Mouse (Mus musculus): ENCODE results near the gene Mastl.

Gene Mastl

DNA sequence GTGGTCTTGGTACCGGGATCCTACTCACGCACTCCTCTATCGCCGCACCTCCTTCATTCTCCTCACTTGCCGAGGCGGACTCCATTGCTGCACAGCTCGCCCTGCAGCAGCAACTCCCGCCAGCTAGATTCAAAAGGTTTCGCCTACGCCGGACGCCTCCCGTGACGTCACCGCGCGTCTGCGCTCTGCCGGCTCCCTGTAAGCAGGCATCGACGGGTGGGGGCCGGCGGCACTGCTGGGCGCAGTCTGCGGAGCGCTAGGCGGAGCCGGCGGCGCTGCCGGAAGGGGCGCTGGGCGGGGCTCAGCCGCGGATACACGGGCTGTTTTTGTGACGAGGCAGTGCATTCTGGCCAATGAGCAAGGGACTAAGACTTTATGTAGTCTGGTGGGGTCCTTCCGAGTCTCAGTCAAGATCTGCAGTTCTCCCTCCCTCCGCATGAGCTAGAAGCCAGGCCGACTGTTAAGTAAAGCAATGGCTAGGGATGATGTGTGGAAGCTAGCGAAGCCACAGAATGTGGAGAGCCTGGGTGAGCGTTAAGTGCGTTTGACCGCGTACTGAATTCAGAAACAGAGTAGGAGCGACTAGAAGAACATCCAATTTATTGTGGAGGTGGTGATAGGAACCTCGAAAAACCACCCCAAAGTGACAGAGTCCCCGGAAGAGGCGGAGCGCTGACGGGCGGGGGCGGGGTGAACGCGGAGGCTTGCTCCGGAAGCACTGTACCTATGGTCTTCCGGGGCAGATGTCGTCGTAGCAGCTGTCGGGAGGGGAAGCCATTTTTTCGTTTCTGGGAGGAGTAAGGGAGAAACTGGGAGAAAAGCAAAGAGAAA lies at the start of gene Mastl, which contains the start of gene Yme1l1:
Mastl (minus strand) TSS at position 248 of the 831 bp plus-strand sequence.
Yme1l1 (plus strand) TSS at position 593 of the 831 bp plus-strand sequence.
- peak; percentile 99 for DNase-seq

DNA sequence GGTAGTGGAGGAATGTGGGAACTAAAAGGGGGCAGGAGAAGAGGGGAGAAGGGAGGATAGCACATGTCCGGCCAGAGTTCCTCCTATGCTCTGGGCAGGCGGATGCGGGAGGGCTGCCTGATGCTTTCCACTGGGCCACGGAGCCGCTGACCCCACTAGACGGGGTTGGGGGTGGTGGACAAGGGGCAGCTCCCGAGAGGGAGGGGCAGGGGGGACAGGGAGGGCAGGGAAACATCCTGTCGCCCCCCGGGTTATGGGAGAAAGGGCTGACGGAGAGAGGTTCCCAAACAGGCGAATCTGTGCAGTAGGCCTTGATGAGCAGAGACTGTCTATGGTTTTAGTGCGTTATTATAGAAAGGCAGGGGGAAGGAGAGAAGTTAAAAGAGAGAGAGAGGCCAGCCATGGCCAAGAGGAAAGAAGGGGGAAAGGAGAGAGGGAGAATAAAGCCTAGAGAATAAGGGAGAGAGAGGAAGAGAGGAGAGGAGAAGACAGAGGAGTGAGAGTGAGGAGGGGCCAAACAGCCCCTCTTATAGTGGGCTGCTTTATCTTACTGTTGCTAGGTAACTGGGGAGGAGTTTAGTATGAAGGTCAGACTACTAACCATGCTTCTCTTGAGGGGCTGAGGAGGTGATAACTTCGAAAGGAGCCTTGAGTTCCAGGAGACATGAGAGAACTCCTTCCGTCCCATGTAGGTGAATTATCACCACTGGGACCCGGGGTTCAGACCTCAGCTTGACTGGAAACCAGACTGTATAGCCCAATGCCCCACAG lies 47.3 kb upstream of the Mastl start:
- DNase-seq, result no peak

DNA sequence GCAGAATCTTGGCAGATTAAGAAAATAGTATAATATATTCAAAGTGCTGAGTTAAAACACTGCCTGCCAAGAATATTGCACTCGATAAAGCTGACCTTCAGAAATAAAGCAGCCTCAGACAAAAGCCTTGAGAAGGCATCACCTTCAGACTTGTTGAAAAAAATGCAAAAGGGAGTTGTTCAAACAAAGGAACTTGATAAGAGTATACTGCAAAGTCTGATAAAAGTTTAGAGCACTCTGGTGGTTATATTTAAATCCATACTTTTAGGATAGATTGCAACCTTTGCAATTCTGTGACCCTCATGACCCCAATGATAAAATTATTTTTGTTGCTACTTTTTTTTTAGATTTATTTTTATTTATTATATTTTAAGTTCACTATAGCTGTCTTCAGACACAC lies 45.2 kb upstream of the Mastl start:
- DNase-seq, result no peak

DNA sequence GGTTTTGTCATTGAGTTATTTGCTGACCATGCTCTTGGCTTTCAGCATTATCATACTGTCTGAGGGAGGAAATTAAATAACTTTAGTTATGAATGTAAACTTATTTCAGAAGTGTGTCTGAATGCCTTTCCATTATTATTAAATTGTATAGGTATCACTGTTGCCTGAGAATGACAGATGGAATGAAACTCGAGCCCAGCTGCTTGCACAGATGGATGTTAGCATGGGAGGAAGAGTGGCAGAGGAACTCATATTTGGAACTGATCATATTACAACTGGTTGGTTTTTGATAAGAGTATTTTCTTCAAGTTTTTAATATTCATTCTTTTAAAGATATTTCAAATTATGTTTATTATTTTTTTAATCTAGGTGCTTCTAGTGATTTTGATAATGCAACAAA lies 38.5 kb upstream of the Mastl start:
- DNase-seq, result no peak

DNA sequence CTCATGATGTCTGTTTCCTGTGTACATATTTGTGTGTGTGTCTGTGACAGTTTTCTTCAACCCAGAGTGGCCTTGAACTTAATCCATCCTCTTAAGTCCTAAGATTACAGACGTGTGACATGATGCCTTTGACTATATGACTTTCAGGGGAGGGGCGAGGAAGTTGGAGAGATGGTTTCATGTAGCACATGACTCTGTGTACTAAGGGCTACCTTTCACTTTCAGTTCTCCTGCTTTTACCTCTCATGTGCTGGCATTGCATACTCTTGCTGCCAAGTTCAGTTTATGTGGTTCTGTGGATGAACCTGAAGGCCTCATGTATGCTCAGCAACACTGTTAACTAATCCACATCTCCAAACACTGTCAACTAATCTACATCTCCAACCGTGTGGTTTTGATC lies 16.5 kb upstream of the Mastl start:
- DNase-seq, result no peak

DNA sequence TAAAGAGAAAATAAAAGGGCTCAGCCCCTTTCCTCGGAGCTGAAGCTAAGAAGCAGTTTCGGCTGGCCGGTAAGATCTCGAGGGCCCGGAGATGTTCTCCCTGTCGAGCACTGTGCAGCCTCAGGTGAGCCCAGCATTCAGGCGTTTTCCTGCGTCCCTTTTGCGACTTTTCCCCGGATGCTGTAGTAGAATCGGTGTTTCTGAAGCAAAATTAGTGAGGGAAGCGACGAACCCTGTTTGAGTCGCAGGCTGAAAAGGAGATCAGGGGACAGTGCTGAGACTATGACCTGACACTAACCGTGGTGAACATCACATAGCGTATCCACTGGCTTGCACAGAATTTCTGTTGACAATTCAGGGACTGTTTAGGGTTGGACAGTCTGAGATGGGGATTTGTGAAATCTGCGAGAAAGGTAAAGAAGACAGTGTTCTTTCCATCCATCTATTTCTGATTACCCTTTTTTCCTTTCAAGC lies 821 bp upstream of the Mastl start:
- no peak for DNase-seq

DNA sequence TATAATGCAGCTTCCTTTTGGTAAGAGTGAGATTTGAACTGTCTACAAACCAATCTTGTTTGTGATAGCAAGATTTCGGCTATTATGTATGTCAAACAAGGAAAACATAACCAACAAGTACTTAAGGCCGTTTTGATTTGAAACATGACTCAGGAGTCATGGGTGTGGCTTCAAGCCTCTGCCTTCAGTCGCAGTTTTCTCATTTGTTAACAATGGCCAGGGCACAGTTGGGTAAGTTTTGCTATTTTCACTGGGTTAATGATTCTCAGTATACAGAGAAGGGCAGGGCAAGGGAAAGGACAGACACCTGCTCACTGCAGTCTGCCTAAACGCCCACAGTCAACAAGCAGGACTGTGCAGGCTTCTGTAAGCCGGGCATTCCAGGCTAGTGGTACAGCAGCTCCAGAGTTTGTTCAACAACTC lies 614 bp downstream of the Mastl start:
- DNase-seq, result no peak

DNA sequence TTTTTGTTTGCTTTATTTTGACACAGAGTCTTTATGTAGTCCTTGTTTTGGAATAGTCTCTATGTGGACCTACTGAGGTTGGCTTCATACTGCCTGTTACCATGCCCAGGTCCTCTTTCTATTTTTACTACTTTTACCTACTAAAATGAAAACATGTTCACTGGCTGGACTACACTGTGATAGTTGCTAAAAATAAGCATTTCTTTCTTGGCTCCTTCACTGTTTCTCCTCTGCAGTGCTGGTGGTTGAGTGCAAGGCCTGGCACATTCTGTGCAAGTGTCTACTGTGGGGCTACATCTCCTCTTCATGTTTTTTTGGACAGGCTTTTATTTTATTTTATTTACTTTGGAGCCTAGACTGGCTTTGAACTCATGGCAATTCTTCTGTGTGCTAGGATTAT lies 36.3 kb downstream of the Mastl start:
- no peak for DNase-seq

DNA sequence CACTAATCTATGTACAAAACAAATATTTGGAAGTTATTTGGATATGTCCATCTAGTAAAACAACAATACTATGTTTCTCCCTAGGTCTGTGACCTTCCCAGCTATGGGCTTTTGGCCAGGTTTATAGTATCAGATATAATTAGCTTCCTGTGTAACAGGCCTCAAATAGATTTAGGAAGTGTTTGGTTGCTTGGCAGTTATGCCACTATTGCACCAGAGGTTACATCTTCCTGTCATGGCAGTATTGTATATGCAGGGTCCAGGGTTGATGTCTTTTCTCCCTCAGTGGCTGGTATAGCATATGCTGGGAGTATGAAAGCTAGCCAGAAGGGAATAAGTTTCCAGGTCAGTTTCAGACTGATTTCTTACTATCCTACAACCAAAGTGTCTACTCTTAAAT lies 53.6 kb downstream of the Mastl start:
- no peak for DNase-seq

DNA sequence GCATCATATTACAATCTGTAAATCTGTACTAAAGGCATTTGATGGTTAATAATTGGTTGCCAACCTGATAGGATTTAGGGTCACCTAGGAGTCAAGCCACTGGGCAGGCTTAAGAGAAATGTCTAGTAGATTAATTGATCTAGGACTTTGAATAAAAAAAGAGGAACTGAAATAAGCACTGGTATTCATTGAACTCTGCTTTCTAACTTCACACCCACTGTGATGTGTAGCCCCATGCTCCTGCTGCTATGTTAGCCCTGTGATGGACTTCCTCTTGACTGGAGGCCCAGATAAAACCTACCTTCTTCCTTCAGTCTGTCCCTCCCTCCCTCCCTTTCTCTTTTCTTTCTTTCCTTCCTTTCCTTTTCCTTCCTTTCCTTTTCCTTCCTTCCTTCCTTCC lies 58.8 kb downstream of the Mastl start:
- DNase-seq, result no peak

DNA sequence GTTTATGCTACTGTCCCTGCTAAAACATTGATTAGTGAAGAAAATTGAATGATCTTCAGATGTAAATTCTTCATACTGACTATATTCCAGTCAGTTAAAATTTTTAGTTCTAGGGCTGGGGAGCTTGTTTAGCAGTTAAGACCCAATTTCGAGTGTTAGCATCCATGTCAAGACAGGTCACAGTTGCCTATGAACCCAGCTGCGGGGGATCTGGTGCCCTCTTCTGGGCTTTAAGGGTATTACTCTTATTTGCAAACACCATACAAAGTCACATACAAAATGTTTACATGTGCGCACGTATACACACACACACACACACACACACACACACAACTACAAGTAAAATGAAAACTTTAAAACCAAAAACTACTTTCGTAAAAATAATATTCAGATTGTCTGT lies 63.6 kb downstream of the Mastl start:
- no peak for DNase-seq

DNA sequence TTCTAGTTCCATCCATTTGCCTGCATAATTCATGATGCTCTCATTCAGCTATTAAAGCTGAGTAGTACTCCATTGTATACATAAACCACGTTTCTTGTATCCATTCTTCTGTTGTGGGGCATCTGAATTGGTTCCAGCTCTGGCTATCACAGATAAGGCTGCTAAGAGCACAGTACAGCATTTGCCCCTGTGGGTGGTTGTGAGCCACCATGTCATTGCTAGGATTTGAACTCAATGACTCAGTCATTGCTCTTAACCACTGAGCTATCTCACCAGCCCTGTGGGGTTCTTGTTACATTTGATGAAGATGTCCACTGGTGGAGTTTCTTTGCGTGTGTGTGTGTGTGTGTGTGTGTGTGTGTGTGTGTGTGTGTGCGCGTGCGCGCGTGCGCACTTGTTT lies 71.3 kb downstream of the Mastl start:
- DNase-seq, result no peak

DNA sequence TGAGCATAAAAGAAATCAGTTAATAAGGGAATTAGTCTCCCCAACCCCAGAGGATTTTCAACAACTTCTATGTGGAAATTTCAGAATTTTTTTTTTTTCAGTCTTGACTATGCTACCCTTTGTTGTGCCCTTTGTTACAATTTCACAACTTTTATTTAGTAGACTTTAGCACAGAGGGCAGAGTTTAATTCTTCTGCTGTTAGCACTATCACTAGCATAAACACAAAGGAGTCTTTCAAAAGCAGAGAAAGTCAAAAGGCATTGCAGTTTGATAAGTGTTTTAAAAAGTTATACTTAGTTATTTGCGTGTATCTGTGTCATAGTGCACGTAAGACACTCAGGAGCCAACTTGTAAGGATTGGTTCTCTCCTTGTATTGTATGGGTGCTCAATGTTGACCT lies 77.2 kb downstream of the Mastl start:
- no peak for DNase-seq

DNA sequence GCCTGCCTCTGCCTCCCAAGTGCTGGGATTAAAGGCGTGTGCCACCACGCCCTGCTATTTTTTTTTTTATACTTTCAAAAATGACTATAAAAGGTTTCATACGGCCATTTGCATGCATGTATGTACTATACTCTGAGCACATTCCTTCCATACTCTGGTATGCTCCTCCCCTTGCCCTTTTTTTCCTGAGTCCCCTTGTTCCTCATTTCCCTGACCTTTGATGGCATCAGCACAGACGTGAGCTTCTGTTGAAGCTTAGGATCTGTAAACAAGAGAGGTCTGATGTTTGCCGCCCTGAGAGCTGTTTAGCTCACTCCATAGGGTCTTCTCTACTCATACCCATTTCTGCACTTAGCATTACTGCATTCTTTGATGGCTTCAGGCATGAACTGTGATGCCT lies 78.1 kb downstream of the Mastl start:
- DNase-seq, result no peak

DNA sequence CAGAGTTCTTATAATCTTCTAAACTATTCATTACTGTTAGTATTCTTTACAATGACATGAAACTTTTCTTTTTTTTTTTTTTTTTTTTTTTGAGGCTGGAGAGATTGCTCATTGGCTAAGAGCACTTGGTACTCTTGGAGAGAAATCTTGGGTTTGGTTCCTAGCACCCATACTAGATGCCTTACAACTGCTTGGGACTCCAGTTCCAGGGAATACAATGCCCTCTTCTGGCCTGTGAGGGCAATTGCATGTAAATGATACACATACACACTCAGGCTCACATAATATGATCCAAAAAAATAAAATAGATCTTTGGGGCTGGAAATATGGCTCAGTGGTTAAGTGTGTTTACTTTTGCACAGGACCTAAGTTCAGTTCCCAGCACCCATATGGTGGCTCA lies 79.0 kb downstream of the Mastl start:
- DNase-seq, result no peak

DNA sequence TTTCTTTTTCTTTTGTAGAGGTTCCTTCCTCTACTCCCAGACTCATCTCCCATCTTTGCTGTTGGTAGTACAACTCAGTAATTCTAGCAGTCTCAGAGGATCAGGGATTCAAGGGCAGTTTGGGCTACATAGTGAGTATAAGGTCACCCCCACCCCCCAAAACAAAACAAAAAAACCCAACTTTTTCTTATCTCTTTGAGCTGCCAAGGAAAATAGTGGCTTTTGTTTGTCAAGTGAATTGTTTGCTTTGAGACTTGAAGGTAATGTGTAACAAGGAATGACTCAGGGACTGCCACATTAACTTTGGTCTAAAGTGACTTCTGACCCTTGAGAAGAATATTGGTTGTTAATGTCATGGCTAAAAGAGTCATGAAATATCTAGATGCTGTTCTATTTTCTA lies 80.0 kb downstream of the Mastl start:
- no peak for DNase-seq

DNA sequence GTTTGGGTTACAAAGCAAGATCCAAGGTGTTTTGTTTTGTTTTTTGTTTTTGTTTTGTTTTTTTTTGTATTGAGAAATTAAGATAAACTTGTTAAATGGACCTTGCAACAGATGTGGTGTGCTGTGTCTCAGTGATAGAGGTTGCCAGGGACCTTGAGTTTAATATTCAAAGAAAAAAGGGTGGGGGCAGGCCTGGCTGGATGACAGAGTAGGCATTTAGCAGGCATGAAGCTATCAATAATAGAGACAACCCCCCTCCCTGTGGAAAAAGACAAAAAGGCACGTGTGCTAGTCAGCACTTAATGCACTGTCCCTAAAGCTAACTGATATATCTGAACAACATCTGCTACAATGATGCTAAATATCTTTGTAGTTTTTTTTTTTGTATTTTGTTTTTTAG lies 84.4 kb downstream of the Mastl start:
- DNase-seq, result no peak

DNA sequence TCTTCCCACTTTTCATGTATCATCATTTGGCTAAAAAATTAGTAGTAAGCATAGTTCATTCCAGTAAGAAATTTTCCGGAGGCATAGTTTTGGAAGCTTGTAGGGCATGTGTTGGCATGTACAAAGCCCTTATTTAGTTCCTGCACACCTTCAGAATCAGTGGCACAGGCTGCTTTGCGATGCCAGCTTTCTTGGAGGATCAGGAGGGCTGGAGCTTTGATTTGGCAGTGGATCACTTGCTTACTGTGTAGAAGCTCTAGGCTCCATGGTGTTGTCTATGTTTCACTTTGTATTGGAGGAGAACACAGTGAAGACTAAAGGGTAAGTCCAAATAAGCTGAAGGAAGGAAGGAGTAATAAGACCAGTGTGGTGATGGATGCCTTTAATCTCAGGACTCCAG lies 85.3 kb downstream of the Mastl start:
- no peak for DNase-seq

DNA sequence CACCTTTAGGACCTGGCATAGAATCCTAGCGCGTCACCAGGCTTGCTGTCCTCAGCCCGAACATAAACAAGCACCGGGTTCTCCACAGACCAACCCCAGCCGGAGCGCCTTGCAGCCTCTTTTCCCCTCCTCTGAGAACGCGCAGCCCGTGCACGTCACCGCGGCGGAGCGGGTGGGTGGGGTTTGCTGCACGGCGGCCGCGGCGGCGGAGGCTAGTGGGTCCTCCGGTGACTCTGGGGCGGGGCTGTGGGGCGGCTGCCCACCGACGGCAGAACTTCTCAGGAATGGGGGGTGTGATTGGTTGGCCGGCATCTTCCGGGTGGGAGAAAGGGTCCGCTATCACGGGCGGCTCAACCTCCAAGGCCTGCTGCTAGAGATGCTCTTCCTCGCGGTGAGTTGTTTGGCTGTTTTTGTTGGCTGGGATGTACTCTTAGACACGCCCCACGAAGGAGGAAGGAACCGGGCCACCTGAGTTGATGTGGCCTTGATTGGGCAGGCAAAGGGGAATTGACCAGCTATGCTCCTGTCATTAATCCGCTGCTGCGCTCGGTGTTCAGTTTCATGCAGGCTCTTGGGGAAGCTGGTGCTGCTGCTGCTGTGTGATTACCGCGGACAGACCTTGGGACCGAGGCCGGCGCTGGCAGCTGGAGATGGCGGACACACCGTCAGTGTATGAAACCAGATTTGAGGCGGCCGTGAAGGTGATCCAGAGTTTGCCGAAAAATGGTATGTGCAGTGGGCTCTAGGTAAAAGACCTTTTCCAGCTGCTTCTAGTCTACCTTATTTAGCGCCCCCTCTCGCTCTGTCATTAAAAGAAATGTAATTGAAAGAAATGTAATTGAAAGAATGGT lies 86.7 kb downstream of the Mastl start:
- DNase-seq, result peak; percentile 95

DNA sequence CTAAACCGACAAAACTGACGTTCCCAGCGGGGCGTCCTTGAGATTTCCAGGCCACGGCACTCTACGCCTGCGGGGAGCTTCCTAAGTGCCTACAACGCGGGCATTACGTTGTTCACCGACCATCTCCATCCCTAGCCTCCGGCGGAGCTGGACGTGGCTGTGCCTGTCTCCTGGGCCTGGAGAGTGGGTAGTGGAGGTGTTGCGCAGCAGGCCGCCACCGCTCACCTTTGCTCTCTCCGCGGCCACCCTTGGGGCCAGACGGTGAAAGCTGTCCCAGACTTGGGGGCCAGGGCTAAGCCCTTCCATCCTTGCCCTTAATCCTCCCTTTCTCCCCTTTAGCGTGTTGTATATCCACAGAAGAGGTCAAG lies 87.5 kb downstream of the Mastl start:
- DNase-seq, result no peak

DNA sequence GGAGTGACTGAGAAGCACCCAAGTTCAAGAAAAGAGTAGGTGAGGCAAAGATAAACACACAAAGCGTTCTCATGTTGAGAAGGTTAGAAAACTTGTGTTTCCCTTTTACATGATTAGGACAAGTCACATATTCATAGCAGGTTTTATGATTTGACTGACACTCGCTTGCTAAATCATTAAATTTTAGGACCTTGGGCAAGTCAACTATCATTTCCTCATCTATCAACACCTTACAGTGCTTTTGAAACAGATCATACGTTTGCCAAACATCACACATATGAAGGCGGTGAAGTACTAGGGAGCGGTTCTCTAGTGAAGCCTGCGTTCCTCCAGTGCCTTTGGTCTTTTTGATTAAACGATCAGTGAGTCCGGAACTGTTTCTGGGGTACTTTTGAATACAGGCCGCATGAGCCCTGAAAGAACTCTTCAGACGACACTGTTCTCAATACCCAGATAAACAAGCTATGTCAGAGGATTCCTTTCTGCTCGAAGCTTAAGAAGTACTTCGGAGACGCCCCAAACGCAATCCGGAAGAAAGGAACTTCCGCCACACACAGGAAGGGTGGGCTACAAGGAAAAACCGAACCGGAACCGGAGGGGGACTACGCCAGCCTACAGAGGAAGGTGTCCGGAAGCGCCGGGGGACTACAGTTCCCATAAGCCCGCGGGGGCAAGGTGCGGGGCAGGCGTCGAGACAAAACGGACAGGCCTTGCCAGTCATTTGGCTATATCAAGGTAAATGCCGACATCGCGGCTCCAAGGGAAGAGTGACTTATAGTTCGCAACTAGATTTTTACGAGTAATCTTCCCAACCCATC lies 88.1 kb downstream of the Mastl start, which contains the start of gene Acbd5:
Acbd5 (plus strand) TSS at position 616 of the 818 bp plus-strand sequence.
- DNase-seq, result peak; percentile 95

All from right cerebral cortex, postnatal 14 days (tissue).